Mouse (Mus musculus): ENCODE data around the gene Lsm14a.

GRCm38 (mm10) chr7:34309186-34309764, 83.8 kb downstream of the Lsm14a start:
- no peak for TF ChIP-seq POLR2A (IDR thresholded peaks at IDR 0.05; ENCODE audit: insufficient read length, low read depth)
- TF ChIP-seq SRF (IDR thresholded peaks at IDR 0.05; ENCODE audit: control insufficient read depth, insufficient read length, low read depth): no peak
- no peak for TF ChIP-seq USF1 (IDR thresholded peaks at IDR 0.05; ENCODE audit: low read depth)
- no peak for TF ChIP-seq MYOG (IDR thresholded peaks at IDR 0.05; ENCODE audit: control insufficient read depth in 1 of 3, insufficient read depth in 1 of 3, insufficient read length in 2 of 3, low read depth in 2 of 3)
- TF ChIP-seq E2F4 (IDR thresholded peaks at IDR 0.05; ENCODE audit: insufficient read depth): no peak
- TF ChIP-seq MAX (IDR thresholded peaks at IDR 0.05; ENCODE audit: low read depth): no peak
- TF ChIP-seq REST (IDR thresholded peaks at IDR 0.05; ENCODE audit: insufficient read depth, insufficient read length): no peak
- no peak for TF ChIP-seq POLR2AphosphoS2 (IDR thresholded peaks at IDR 0.05; ENCODE audit: insufficient read length, low read depth)
- TF ChIP-seq TCF3 (IDR thresholded peaks at IDR 0.05; ENCODE audit: insufficient read length, low read depth): no peak

Measured in myocyte (in vitro differentiated cells).